Mouse (Mus musculus) frontal cortex, postnatal 10 days (tissue): ENCODE data around the gene Apoc3.
A peak's percentile ranks its signal among the peaks of the same experiment; 100 is the strongest.

ENCODE experiments used
- DNase-seq, 2 experiments: peaks; one replicate each; pipeline ENCODE4 v3.0.0; 2022; ENCODE audit warnings: low spot score in 2 of 2, mixed read lengths in 1 of 2

Apoc3 gene

GRCm38 (mm10) chr9:46235596-46235648 lies at the start of gene Apoc3:
Gene Apoc3 (minus strand): TSS chr9:46235636.
- no peak for DNase-seq

GRCm38 (mm10) chr9:46282631-46283436 lies 47.4 kb upstream of the Apoc3 start, which contains the start of gene Bud13:
Gene Bud13 (plus strand): TSS chr9:46283008.
- DNase-seq, result peak; percentile 86 to 91

- no peak for DNase-seq
Measured at GRCm38 (mm10) chr9:46274494-46274893, 39.1 kb upstream of the Apoc3 start.

GRCm38 (mm10) chr9:46272677-46273454 lies 37.4 kb upstream of the Apoc3 start, which contains the start of gene Zpr1:
Gene Zpr1 (plus strand): TSS chr9:46273064.
- peak; percentile 82 to 88 for DNase-seq

- no peak for DNase-seq
Measured at GRCm38 (mm10) chr9:46272070-46272469, 36.6 kb upstream of the Apoc3 start.

GRCm38 (mm10) chr9:46270782-46271181 lies 35.3 kb upstream of the Apoc3 start:
- no peak for DNase-seq

GRCm38 (mm10) chr9:46269125-46269524 lies 33.7 kb upstream of the Apoc3 start:
- no peak for DNase-seq

GRCm38 (mm10) chr9:46268343-46268873 lies 33.0 kb upstream of the Apoc3 start, which contains the start of gene Apoa5:
Gene Apoa5 (plus strand): TSS chr9:46268633.
- DNase-seq, result no peak

- no peak for DNase-seq
Measured at GRCm38 (mm10) chr9:46261131-46261530, 25.7 kb upstream of the Apoc3 start.

- DNase-seq, result no peak
Measured at GRCm38 (mm10) chr9:46259111-46259510, 23.7 kb upstream of the Apoc3 start.

- no peak for DNase-seq
Measured at GRCm38 (mm10) chr9:46257546-46257945, 22.1 kb upstream of the Apoc3 start.

- no peak for DNase-seq
Measured at GRCm38 (mm10) chr9:46256658-46257385, 21.4 kb upstream of the Apoc3 start.

GRCm38 (mm10) chr9:46256177-46256576 lies 20.7 kb upstream of the Apoc3 start:
- no peak for DNase-seq

GRCm38 (mm10) chr9:46246752-46247324 lies 11.4 kb upstream of the Apoc3 start:
- DNase-seq, result peak in 1 of 2 experiments; percentile 57

- DNase-seq, result no peak
Measured at GRCm38 (mm10) chr9:46243584-46243983, 8.1 kb upstream of the Apoc3 start.

GRCm38 (mm10) chr9:46243122-46243521 lies 7.7 kb upstream of the Apoc3 start:
- no peak for DNase-seq

GRCm38 (mm10) chr9:46241818-46242217 lies 6.4 kb upstream of the Apoc3 start:
- no peak for DNase-seq

GRCm38 (mm10) chr9:46240526-46241153 lies 5.2 kb upstream of the Apoc3 start, which contains the start of gene Apoa4:
Gene Apoa4 (plus strand): TSS chr9:46240696.
- DNase-seq, result no peak

GRCm38 (mm10) chr9:46238850-46239249 lies 3.4 kb upstream of the Apoc3 start:
- no peak for DNase-seq

- DNase-seq, result no peak
Measured at GRCm38 (mm10) chr9:46235649-46236048, 213 bp upstream of the Apoc3 start.

GRCm38 (mm10) chr9:46235196-46235595 lies 240 bp downstream of the Apoc3 start:
- no peak for DNase-seq
